Mouse (Mus musculus) stomach, embryonic 14.5 days (tissue): ENCODE data around the gene Scarb2. TPM values are rescaled to one million over a fixed set of nuclear protein-coding genes. Genes with fewer than 3 reads are reported as not detected.

ENCODE experiments used
- ATAC-seq: fragments of 200-750 bp; cut with Nextera tagmentation; 2 replicates; pipeline ENCODE4 v1.8.0; 2017; ENCODE audit warnings: low read depth, moderate TSS enrichment; ENCODE audit not compliant: insufficient number of reproducible peaks, insufficient read depth, low FRiP score
- H3K27ac ChIP-seq: fragments of 300-500 bp; sonication (generic); 2 replicates; pipeline ENCODE4 v1.5.1; 2014; ENCODE audit warnings: mild to moderate bottlenecking, low read length, moderate library complexity, mixed read lengths
- H3K27me3 ChIP-seq: fragments of 300-500 bp; sonication (generic); 2 replicates; pipeline ENCODE4 v1.6.1; 2014; ENCODE audit warnings: low read length, control low read depth, mixed read lengths; ENCODE audit not compliant: control insufficient read depth, insufficient read depth
- H3K36me3 ChIP-seq: fragments of 300-500 bp; sonication (generic); 2 replicates; pipeline ENCODE4 v1.6.1; 2014; ENCODE audit warnings: mild to moderate bottlenecking, control low read depth, low read length, moderate library complexity, mixed read lengths; ENCODE audit not compliant: control insufficient read depth, insufficient read depth
- H3K4me1 ChIP-seq: fragments of 300-500 bp; sonication (generic); 2 replicates; pipeline ENCODE4 v1.6.1; 2014; ENCODE audit warnings: low read length, control low read depth, mixed read lengths; ENCODE audit not compliant: control insufficient read depth, insufficient read depth
- H3K4me2 ChIP-seq: fragments of 300-500 bp; sonication (generic); replicated peaks from 2 replicates; pipeline ENCODE4 v1.6.1; 2014; ENCODE audit warnings: low read depth, low read length, control low read depth
- H3K4me3 ChIP-seq: fragments of 300-500 bp; sonication (generic); 2 replicates; pipeline ENCODE4 v1.5.1; 2014; ENCODE audit warnings: low read depth, low read length, control low read depth
- H3K9ac ChIP-seq: fragments of 300-500 bp; sonication (generic); replicated peaks from 2 replicates; pipeline ENCODE4 v1.6.1; 2014; ENCODE audit warnings: low read depth, mild to moderate bottlenecking, control low read depth, low read length, moderate library complexity, mixed read lengths
- H3K9me3 ChIP-seq: fragments of 300-500 bp; sonication (generic); 2 replicates; pipeline ENCODE4 v1.6.1; 2016; ENCODE audit warnings: low read depth, low read length, control low read depth; ENCODE audit not compliant: control insufficient read depth
- WGBS: fragments of 180-500 bp; shearing (Covaris S2); extraction: QIAGEN DNeasy Blood & Tissue Kit; methylation state at CpG from one replicate; pipeline ENCODE4 v1.1.7; 2014; 5-methylcytosine and 5-hydroxymethylcytosine counted together
- polyA plus RNA-seq: library from polyadenylated mRNA; unstranded; fragments of >200 nt; fragmentation: Nextera tagmentation; extraction: Ambion mirVana; gene quantifications from 2 replicates; pipeline ENCODE4 v1.2.1, GENCODE M21; 2014

Gene Scarb2
- polyA plus RNA-seq, 1 experiment from 2014 or later, result 13.0 TPM

DNA sequence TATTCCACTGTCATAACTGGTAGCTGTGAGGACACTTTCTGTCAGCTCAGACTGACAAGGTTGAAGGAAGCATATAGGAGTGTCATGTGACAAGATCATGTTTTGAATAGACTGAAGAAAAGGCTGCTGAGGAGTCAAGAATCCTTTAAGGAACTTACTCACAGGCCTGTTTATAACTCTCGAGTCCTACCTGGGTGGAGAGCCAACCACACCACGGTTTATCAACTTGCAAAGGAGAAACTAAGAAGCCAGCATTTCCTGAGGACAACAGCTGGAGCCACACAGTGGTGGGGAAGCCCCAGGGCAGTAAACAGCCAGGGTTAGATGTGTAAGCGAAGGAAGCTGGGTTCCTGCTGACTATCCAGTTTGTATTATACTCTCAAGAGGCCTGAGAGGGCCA is 7.3 kb downstream of the Scarb2 start:
- Histone ChIP-seq H3K36me3 (no peaks in the 10 kb centered on the region), H3K4me1 (peaks cover 35% of the 10 kb centered on the region), H3K9me3 (no peaks in the 10 kb centered on the region), H3K27ac (no peak overlapping the region), H3K27me3 (no peaks in the 10 kb centered on the region), H3K4me2 (no peak overlapping the region), H3K4me3 (no peak overlapping the region), H3K9ac (no peak overlapping the region)
- ATAC-seq, result no peak
- WGBS, result 48% methylated on average over 3 of the region's 3 CpGs

DNA sequence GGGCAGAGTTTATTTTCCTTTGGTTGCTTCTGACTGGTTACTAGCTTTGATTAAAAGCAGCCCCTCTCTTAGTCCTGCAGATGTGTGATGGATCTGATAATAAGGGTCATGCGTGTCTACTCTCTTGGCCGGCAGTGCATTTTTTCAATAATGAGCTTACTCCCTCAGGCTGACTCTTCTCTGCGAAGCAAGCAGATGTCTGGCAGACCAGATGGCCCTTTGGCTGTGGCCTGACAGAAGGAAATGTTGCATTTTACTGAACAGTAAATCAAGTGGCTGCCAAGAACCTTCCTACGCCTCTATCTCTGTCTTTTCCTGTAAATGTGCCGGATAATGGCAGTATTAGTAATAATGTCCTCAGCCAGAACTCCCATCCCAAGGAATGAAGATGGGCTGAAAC is 8.0 kb downstream of the Scarb2 start:
- Histone ChIP-seq H3K36me3 (no peaks in the 10 kb centered on the region), H3K9ac (no peak overlapping the region), H3K4me1 (peaks cover 35% of the 10 kb centered on the region), H3K4me3 (no peak overlapping the region), H3K4me2 (no peak overlapping the region), H3K27me3 (no peaks in the 10 kb centered on the region), H3K27ac (peak overlapping the region; percentile 56; the same call in 1 of the 2 replicates), H3K9me3 (no peaks in the 10 kb centered on the region)
- WGBS, result 21% methylated on average over 5 of the region's 5 CpGs
- ATAC-seq, result peak; percentile 67; the same call in 1 of the 2 replicates

DNA sequence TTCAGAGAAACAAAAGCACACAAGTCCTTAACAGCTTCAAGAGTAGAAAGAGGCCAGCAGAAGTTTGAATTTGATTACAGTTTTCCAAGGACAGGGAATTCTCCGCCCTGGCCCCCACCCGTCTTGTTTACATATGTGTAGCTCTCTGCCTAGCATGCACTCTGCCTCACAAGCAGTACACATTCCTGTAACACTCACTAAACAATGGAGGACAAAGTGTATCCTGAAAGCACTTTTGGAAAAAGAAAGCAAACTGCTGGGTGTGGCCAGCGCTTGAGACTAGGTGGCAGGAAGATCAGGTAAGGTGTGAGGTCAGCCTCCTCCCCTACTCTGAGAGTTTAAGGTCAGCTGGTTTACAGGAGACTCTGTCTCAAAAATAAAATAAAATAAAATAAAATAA is 8.4 kb downstream of the Scarb2 start:
- Histone ChIP-seq H3K4me1 (peaks cover 36% of the 10 kb centered on the region), H3K4me2 (no peak overlapping the region), H3K27me3 (no peaks in the 10 kb centered on the region), H3K9ac (no peak overlapping the region), H3K4me3 (no peak overlapping the region), H3K9me3 (no peaks in the 10 kb centered on the region), H3K27ac (peak overlapping the region; percentile 56; the same call in 1 of the 2 replicates), H3K36me3 (no peaks in the 10 kb centered on the region)
- peak; percentile 24; the same call in 1 of the 2 replicates for ATAC-seq
- WGBS, result 51% methylated on average over 3 of the region's 3 CpGs

DNA sequence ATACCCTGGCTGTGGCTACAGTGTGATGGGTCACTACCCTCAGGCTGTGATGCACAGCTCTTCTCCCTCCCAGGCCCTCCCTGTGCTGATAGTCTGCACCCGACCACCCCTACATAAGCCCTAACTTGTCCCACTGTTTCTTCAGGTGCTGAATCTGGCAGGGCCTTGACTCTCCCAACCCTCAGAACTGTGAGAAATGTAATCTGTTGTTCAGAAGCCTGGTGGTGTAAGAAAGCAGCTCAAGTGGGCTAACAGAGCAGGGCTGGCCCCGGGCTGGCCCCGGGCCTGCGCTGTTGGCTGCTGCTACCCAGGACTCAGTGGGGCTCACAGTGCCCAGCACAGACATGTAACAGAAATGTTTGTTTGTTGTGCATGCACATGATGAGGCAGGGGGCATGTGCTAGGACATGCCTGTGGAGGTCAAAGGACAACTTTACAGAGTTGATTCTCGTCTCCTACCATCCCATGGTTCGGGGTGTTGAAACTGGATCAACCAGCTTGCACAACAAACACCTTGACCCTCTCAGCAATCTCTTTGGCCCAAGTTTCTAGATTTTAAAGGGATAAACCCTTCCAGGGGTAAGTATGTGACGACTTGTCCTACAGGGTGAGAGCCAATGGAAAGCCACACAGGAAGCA is 10.7 kb downstream of the Scarb2 start:
- Histone ChIP-seq H3K27ac (no peak overlapping the region), H3K4me1 (peaks cover 38% of the 10 kb centered on the region), H3K27me3 (no peaks in the 10 kb centered on the region), H3K4me2 (no peak overlapping the region), H3K4me3 (no peak overlapping the region), H3K9me3 (no peaks in the 10 kb centered on the region), H3K36me3 (no peaks in the 10 kb centered on the region), H3K9ac (no peak overlapping the region)
- WGBS, result 81% methylated on average over 7 of the region's 7 CpGs
- ATAC-seq, result no peak

DNA sequence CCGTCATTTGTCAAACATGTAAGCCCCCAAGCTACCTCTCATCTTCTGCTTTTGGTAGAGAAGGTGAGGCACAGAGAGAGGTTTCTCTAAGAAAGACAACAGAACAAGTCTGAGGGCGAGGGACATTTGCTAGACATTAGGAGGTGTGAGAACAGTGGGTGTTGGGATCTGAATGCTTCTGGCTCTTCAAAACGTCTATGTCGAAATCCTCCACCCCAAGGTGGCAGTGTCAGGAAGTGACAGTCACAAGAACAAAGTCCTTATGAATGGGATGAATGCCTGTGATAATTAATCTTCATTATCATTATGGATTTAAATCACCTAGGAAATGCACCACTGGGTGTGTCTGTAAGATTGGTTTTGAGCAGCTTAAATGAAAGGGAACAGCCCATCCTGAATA is 11.3 kb downstream of the Scarb2 start:
- WGBS, result 56% methylated on average over 4 of the region's 4 CpGs
- Histone ChIP-seq H3K9me3 (no peaks in the 10 kb centered on the region), H3K9ac (no peak overlapping the region), H3K27me3 (no peaks in the 10 kb centered on the region), H3K36me3 (no peaks in the 10 kb centered on the region), H3K4me3 (no peak overlapping the region), H3K27ac (no peak overlapping the region), H3K4me2 (no peak overlapping the region), H3K4me1 (peaks cover 39% of the 10 kb centered on the region)
- ATAC-seq, result no peak

DNA sequence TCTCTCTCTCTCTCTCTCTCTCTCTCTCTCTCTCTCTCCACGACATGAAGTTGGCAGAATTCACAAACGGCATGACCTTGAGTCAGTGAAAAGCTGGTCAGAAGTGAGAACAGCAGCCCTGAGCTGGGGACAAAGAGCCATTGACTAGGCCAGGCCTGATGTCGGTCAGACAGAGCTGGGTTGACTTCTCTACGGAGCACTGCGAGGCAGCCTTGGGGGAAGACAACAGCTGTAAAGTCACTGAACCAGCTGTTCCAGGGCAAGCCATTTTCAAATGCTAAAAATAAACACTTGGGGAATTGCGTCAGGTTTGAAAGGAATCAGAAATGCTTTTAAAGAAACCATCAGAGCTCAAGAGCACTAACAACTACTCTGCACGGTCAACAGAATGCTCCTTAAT is 13.2 kb downstream of the Scarb2 start:
- no peaks in the 10 kb centered on the region for H3K9me3 ChIP-seq
- H3K27ac ChIP-seq, result peak overlapping the region; percentile 44; the same call in 1 of the 2 replicates
- ATAC-seq, result no peak
- H3K4me1 ChIP-seq, result peaks cover 38% of the 10 kb centered on the region
- H3K4me3 ChIP-seq, result no peak overlapping the region
- no peaks in the 10 kb centered on the region for H3K36me3 ChIP-seq
- WGBS, result 28% methylated on average over 7 of the region's 7 CpGs
- H3K9ac ChIP-seq, result no peak overlapping the region
- no peaks in the 10 kb centered on the region for H3K27me3 ChIP-seq
- H3K4me2 ChIP-seq, result no peak overlapping the region

DNA sequence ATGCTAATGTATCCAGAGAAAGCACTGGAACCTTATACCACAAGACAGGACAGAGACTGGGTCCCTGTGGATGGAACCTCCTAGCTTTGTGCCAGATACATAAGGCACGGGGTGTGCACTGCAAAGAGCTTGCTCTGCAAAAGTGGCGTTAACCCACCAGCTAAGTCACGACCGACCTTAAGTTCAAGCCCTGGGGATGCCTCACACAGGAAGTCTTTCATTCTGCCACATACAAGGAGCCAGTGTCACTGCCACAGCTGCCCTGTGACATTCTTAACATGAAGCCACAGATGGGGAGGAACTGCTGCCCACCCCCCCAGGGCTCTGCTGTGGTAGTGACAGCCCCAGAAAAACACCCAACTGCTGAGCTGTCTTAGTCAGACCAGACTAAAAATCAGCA is 15.9 kb downstream of the Scarb2 start:
- H3K27ac ChIP-seq, result 0 out of 2 replicates have a peak overlapping the region, but pooled peaks have one; percentile 7

DNA sequence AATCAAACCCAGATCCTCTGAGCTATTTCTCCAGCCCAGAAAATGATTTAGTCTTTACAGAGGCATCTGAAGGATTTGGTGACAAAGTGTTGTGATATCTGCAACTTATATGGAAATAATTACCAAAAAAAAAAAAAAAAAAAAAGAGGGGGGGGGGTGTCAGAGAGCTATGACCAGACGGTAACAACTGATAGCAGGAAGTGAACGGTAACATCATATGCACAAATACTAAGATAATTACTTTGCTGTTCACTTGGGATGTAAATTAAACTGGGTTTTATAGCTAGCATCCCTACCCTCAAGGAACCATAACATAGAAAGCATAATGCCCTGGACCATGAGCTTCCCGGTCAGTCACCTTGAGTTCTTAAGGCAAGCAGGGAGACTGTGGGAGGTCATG is 16.3 kb downstream of the Scarb2 start:
- no peak overlapping the region for H3K27ac ChIP-seq
- 76% methylated on average over 3 of the region's 3 CpGs for WGBS
- peaks cover 34% of the 10 kb centered on the region for H3K4me1 ChIP-seq

More for the DNA sequence above, 15.9 kb downstream of the Scarb2 start:
- no peaks in the 10 kb centered on the region for H3K9me3 ChIP-seq
- no peak overlapping the region for H3K4me3 ChIP-seq
- no peaks in the 10 kb centered on the region for H3K36me3 ChIP-seq
- H3K4me1 ChIP-seq, result peaks cover 34% of the 10 kb centered on the region
- 62% methylated on average over 4 of the region's 4 CpGs for WGBS
- H3K9ac ChIP-seq, result no peak overlapping the region
- ATAC-seq, result no peak
- H3K27me3 ChIP-seq, result no peaks in the 10 kb centered on the region
- no peak overlapping the region for H3K4me2 ChIP-seq

DNA sequence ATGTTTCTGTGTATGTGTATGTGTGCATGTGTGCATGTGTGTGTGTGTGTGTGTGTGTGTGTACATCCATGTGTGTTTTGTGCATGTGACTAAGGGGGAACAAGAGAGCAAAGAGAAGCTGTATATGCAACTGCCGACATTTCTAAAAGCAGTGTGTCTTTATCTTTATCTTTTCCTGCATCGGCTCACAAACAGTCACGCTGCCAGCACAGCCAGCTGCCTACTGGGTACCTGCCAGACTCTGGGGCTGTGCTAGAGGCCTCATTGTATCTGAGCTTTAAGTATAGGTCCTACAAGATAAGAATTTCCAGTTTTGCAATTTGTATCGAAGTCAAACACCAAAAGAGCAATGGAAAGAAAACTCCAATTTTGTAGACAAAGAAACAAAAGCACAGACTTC is 17.1 kb downstream of the Scarb2 start:
- WGBS, result 36% methylated on average over 4 of the region's 4 CpGs
- Histone ChIP-seq H3K4me2 (no peak overlapping the region), H3K27me3 (no peaks in the 10 kb centered on the region), H3K27ac (peak overlapping the region; percentile 77), H3K9me3 (no peaks in the 10 kb centered on the region), H3K36me3 (no peaks in the 10 kb centered on the region; the same call in 1 of the 2 replicates), H3K4me1 (peaks cover 33% of the 10 kb centered on the region), H3K9ac (no peak overlapping the region), H3K4me3 (no peak overlapping the region)
- ATAC-seq, result peak; percentile 35; the same call in 1 of the 2 replicates

More for the DNA sequence above, 16.3 kb downstream of the Scarb2 start:
- no peaks in the 10 kb centered on the region for H3K9me3 ChIP-seq
- H3K36me3 ChIP-seq, result no peaks in the 10 kb centered on the region
- H3K9ac ChIP-seq, result no peak overlapping the region
- H3K4me2 ChIP-seq, result no peak overlapping the region
- ATAC-seq, result no peak
- no peaks in the 10 kb centered on the region for H3K27me3 ChIP-seq
- no peak overlapping the region for H3K4me3 ChIP-seq
